Mouse (Mus musculus): ENCODE results near the gene Mbd3. TPM values are rescaled to one million over a fixed set of nuclear protein-coding genes. Genes with fewer than 3 reads are reported as not detected.
A peak's percentile ranks its signal among the peaks of the same experiment; 100 is the strongest.

Gene Mbd3
- polyA plus RNA-seq, 2 experiments, result 44.3 to 79.5 TPM

DNA sequence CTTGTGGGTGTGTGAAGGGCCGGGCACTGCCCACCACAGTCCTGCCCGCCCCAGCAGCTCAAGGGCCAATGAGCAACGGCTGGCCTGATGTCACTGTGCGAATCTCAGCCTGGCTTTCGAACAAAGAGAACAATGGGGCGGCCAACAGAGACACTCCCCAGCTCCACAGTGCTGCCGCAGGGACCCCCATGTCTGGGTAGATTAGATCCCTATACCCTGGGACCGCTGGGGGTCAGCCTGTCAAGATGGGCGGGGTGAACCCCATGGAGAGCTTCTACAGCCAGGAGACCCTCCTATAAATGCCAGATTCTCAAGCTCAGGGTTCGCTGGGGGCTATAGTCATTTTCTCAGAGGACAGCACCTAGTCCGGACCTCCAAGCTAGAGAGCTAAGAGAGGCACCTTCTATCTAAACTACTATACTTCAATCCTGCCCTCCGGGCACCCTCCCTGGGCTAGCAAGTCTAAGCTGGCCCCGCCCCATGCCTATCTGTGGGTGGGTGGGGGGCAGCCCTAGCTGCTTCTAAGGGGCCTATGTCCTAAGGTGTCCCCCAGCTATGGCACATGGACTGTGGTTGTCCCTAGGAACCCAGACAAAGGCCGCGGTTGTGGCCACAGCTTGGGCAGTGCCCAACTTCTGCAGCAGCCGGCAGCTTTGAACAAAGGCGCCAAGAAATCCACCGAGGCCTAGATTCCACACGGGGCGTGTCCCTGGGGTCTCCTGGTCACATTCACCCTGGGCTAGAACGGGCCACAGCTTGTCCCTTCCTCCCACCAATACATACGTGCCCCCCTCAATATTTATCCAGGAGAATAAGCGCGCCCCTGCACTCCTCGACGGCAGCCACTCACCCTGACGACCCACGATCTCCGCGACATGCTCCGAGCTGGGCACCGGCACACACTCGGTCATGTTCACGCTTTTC, 13.3 kb downstream of the Mbd3 start:
- Histone ChIP-seq H3K9ac (replicated peaks) (peak overlapping the region; percentile 76), H3K4me3 (ENCODE audit: insufficient read depth in 1 of 2, low read depth in 2 of 2, low read length in 2 of 2) (peak overlapping the region; percentile 35 to 72), H3K4me2 (ENCODE audit: low read depth) (peak overlapping the region; percentile 98), H3K27me3 (ENCODE audit: control insufficient read depth, insufficient read depth, low read length) (no peaks in the 10 kb centered on the region; the same call in 1 of the 2 replicates), H3K9me3 (ENCODE audit: control insufficient read depth, low read length) (no peaks in the 10 kb centered on the region), H3K36me3 (replicated peaks; ENCODE audit: control insufficient read depth, insufficient read depth, low read depth) (peaks cover 8% of the 10 kb centered on the region), H3K27ac (no peak overlapping the region), H3K4me1 (replicated peaks; ENCODE audit: control insufficient read depth in 2 of 2, insufficient read depth in 2 of 2, low read length in 1 of 2) (peaks cover 34 to 35% of the 10 kb centered on the region in 2 experiments)
- ATAC-seq (ENCODE audit: insufficient read depth) (no peak), DNase-seq (ENCODE audit: low read depth in 3 of 3, low spot score in 3 of 3) (no peak)
- 14% methylated on average over 34 of the region's 34 CpGs for WGBS (ENCODE audit: insufficient replicate concordance)
- no peak for TF ChIP-seq CTCF (IDR thresholded peaks at IDR 0.05; ENCODE audit: low read depth)
- TF ChIP-seq EP300 (IDR thresholded peaks at IDR 0.05; ENCODE audit: low read depth), result no peak

DNA sequence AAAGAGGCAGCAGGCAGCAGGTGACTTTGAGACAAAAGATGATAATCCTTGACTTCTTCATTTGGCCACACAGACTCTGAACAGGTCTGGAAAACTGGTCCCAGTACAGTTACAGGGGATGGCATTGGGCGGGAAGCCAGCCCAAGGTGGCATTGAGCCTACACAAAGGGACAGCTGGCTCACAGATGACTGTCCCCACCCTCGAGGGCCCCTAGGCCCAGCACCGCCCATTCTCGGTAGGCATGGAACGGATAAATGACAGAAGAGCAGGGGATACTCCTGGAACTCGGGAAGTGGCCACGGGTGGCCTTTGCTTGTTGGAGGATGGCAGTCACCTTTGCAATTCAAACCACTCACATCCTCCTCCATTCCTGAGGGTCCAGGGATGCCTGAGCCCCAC, 14.0 kb downstream of the Mbd3 start:
- TF ChIP-seq EP300 (IDR thresholded peaks at IDR 0.05; ENCODE audit: low read depth), result no peak
- TF ChIP-seq CTCF (IDR thresholded peaks at IDR 0.05; ENCODE audit: low read depth), result no peak

DNA sequence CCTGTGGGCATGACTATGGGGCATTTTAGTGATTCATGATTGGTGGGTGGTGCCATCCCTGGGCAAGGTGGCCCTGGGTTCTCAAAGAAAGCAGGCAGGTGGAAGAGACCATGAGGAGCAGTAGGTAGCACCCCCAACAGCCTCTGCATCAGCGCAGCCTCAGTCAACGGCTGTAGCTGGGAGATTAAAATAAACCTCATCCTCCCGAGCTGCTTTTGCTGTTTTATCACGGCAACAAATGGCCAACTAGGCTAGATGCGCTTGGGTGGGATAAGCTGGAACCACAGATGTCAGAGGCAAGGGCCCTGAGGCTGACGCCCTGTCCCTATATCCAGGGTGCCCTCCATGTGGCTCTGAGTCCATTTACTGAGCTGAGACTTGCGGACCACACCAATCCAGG, 14.6 kb downstream of the Mbd3 start:
- Histone ChIP-seq H3K4me2 (ENCODE audit: low read depth) (peak overlapping the region; percentile 98), H3K9me3 (ENCODE audit: control insufficient read depth, low read length) (no peaks in the 10 kb centered on the region), H3K27me3 (ENCODE audit: control insufficient read depth, insufficient read depth, low read length) (no peaks in the 10 kb centered on the region; the same call in 1 of the 2 replicates), H3K27ac (peak overlapping the region; percentile 5), H3K4me1 (replicated peaks; ENCODE audit: control insufficient read depth in 2 of 2, insufficient read depth in 2 of 2, low read length in 1 of 2) (peaks cover 34 to 35% of the 10 kb centered on the region in 2 experiments), H3K4me3 (ENCODE audit: insufficient read depth in 1 of 2, low read depth in 2 of 2, low read length in 2 of 2) (peak overlapping the region; percentile 4 to 35; a peak in 2 of 4 replicates), H3K36me3 (replicated peaks; ENCODE audit: control insufficient read depth, insufficient read depth, low read depth) (peaks cover 8% of the 10 kb centered on the region), H3K9ac (replicated peaks) (no peak overlapping the region)
- peak; percentile 65 for ATAC-seq (ENCODE audit: insufficient read depth)
- TF ChIP-seq EP300 (IDR thresholded peaks at IDR 0.05; ENCODE audit: low read depth) (peak; percentile 74), CTCF (IDR thresholded peaks at IDR 0.05; ENCODE audit: low read depth) (0 out of 2 replicates have a peak, but pooled peaks have one; percentile 3)
- 25% methylated on average over 7 of the region's 7 CpGs for WGBS (ENCODE audit: insufficient replicate concordance)
- DNase-seq (ENCODE audit: low read depth in 3 of 3, low spot score in 3 of 3), result peak; percentile 63 to 65 (median 65)

More for the DNA sequence above, 14.0 kb downstream of the Mbd3 start:
- peaks cover 34 to 35% of the 10 kb centered on the region in 2 experiments for H3K4me1 ChIP-seq (replicated peaks; ENCODE audit: control insufficient read depth in 2 of 2, insufficient read depth in 2 of 2, low read length in 1 of 2)
- H3K9me3 ChIP-seq (ENCODE audit: control insufficient read depth, low read length), result no peaks in the 10 kb centered on the region
- H3K4me2 ChIP-seq (ENCODE audit: low read depth), result peak overlapping the region; percentile 98
- no peaks in the 10 kb centered on the region; the same call in 1 of the 2 replicates for H3K27me3 ChIP-seq (ENCODE audit: control insufficient read depth, insufficient read depth, low read length)
- DNase-seq (ENCODE audit: low read depth in 3 of 3, low spot score in 3 of 3) (no peak), ATAC-seq (ENCODE audit: insufficient read depth) (no peak)
- peaks cover 8% of the 10 kb centered on the region for H3K36me3 ChIP-seq (replicated peaks; ENCODE audit: control insufficient read depth, insufficient read depth, low read depth)
- H3K9ac ChIP-seq (replicated peaks), result peak overlapping the region; percentile 27
- H3K4me3 ChIP-seq (ENCODE audit: insufficient read depth in 1 of 2, low read depth in 2 of 2, low read length in 2 of 2), result peak overlapping the region; percentile 35 to 72
- WGBS (ENCODE audit: insufficient replicate concordance), result 41% methylated on average over 7 of the region's 7 CpGs
- H3K27ac ChIP-seq, result peak overlapping the region; percentile 5

GRCm38 (mm10) chr10:80384115-80384639, 15.2 kb downstream of the Mbd3 start:
- H3K4me2 ChIP-seq (ENCODE audit: low read depth), result peak overlapping the region; percentile 98
- no peak overlapping the region for H3K9ac ChIP-seq (replicated peaks)
- no peaks in the 10 kb centered on the region; the same call in 1 of the 2 replicates for H3K27me3 ChIP-seq (ENCODE audit: control insufficient read depth, insufficient read depth, low read length)
- H3K36me3 ChIP-seq (replicated peaks; ENCODE audit: control insufficient read depth, insufficient read depth, low read depth), result peaks cover 8% of the 10 kb centered on the region
- DNase-seq (ENCODE audit: low read depth in 3 of 3, low spot score in 3 of 3), result no peak
- peak; percentile 36 for ATAC-seq (ENCODE audit: insufficient read depth)
- no peak overlapping the region; the same call in none of the 2 replicates for H3K27ac ChIP-seq
- TF ChIP-seq CTCF (IDR thresholded peaks at IDR 0.05; ENCODE audit: low read depth) (no peak), EP300 (IDR thresholded peaks at IDR 0.05; ENCODE audit: low read depth) (no peak)
- peak overlapping the region in 1 of 2 experiments; percentile 4; a peak in 1 of 4 replicates for H3K4me3 ChIP-seq (ENCODE audit: insufficient read depth in 1 of 2, low read depth in 2 of 2, low read length in 2 of 2)
- no peaks in the 10 kb centered on the region for H3K9me3 ChIP-seq (ENCODE audit: control insufficient read depth, low read length)
- H3K4me1 ChIP-seq (replicated peaks; ENCODE audit: control insufficient read depth in 2 of 2, insufficient read depth in 2 of 2, low read length in 1 of 2), result peaks cover 34 to 35% of the 10 kb centered on the region in 2 experiments
- WGBS (ENCODE audit: insufficient replicate concordance), result 64% methylated on average over 4 of the region's 4 CpGs

DNA sequence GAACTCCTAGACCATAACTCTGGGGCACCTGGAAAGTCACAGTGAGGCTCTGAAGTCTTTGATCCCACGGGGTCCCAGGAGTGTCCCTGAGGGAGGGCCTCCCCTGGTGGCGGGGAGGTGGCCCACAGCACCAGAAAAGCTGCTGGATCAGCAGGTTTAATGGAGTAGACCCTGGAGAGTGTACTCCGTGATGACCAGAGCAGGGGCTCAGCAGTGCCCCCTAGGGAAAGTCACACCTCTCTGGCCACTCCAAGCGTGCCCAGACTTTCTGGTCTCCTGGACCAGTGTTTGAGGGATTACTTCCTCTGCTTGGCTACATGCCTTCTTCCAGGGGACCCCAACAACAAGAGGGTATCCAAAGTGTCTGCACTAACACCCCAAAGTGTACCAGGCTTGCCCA, 15.9 kb downstream of the Mbd3 start:
- no peak overlapping the region for H3K4me3 ChIP-seq (ENCODE audit: insufficient read depth in 1 of 2, low read depth in 2 of 2, low read length in 2 of 2)
- TF ChIP-seq CTCF (IDR thresholded peaks at IDR 0.05; ENCODE audit: low read depth) (peak; percentile 41; the same call in 1 of the 2 replicates), EP300 (IDR thresholded peaks at IDR 0.05; ENCODE audit: low read depth) (no peak)
- H3K4me2 ChIP-seq (ENCODE audit: low read depth), result no peak overlapping the region
- WGBS (ENCODE audit: insufficient replicate concordance), result 75% methylated on average over 4 of the region's 4 CpGs
- no peaks in the 10 kb centered on the region for H3K9me3 ChIP-seq (ENCODE audit: control insufficient read depth, low read length)
- H3K4me1 ChIP-seq (replicated peaks; ENCODE audit: control insufficient read depth in 2 of 2, insufficient read depth in 2 of 2, low read length in 1 of 2), result peaks cover 30 to 32% of the 10 kb centered on the region in 2 experiments
- no peak for ATAC-seq (ENCODE audit: insufficient read depth)
- H3K9ac ChIP-seq (replicated peaks), result no peak overlapping the region
- DNase-seq (ENCODE audit: low read depth in 3 of 3, low spot score in 3 of 3), result no peak
- peaks cover 8% of the 10 kb centered on the region for H3K36me3 ChIP-seq (replicated peaks; ENCODE audit: control insufficient read depth, insufficient read depth, low read depth)
- no peaks in the 10 kb centered on the region; the same call in 1 of the 2 replicates for H3K27me3 ChIP-seq (ENCODE audit: control insufficient read depth, insufficient read depth, low read length)
- H3K27ac ChIP-seq, result no peak overlapping the region
